In the genomic region with DNA sequence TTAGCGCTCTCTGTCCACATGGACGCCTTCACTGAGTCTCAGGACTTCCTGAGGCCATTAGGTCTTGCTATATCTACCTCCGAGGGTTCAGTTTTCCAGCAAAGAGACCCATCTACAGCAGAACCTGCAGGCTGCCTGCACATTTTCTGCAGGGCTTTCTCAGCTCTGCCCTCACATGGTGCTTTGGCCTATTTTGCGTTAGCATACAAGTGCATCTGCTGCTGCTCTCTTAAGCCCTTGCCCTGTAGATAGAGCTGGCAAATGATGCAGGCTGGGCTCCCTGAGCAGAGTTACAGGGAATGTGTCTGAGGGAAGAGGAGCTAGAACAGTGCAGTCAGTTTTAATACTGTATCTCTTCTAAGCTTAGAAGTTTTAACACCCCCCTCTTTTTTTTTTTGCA, we compare ENCODE assay signal across 16 mouse cellular contexts.
"Had no signal": no experiment of that assay in that cellular context is flagged by ENCODE, and none has a peak within 500 bp of the region (broad histone marks: within the 10 kb centered on the region; RNA-seq: fewer than 3 reads in every experiment).

No protein-coding gene starts in this region.

- H3K9me3 ChIP-seq: lung, embryonic 15.5 days; midbrain, embryonic 13.5 days; midbrain, embryonic 15.5 days; neural tube, embryonic 12.5 days; stomach, embryonic 15.5 days had no signal

- H3K4me1 ChIP-seq: lung, embryonic 15.5 days; midbrain, embryonic 13.5 days; midbrain, embryonic 15.5 days; neural tube, embryonic 12.5 days; stomach, embryonic 15.5 days had no signal

- H3K27ac ChIP-seq: lung, embryonic 15.5 days; macrophage; midbrain, embryonic 13.5 days; midbrain, embryonic 15.5 days; neural tube, embryonic 12.5 days; stomach, embryonic 15.5 days; stomach, postnatal 0 days had no signal

- DNase-seq: lung, adult 2 months; lung, postnatal 14 days; lung, postnatal 36 days; right cerebral cortex, postnatal 14 days; thymus, adult 18-20 months; thymus, postnatal 14 days; thymus, postnatal 36 days had no signal

- ATAC-seq: lung, postnatal 0 days; midbrain, embryonic 13.5 days; midbrain, embryonic 15.5 days had no signal

- H3K27me3 ChIP-seq: lung, embryonic 15.5 days; megakaryocyte, embryonic 14.5 days; midbrain, embryonic 13.5 days; midbrain, embryonic 15.5 days; neural tube, embryonic 12.5 days; stomach, embryonic 15.5 days had no signal

- H3K4me3 ChIP-seq: lung, embryonic 15.5 days; megakaryocyte, embryonic 14.5 days; midbrain, embryonic 13.5 days; midbrain, embryonic 15.5 days; neural tube, embryonic 12.5 days; stomach, embryonic 15.5 days had no signal
